Mouse (Mus musculus): ENCODE data around the gene Serpina12.

Serpina12 gene

GRCm38 (mm10) chr12:104003238-104003612 lies 41.0 kb downstream of the Serpina12 start:
- DNase-seq, result no peak

GRCm38 (mm10) chr12:104002569-104003237 lies 41.5 kb downstream of the Serpina12 start:
- DNase-seq, result peak; percentile 16 to 22

- DNase-seq, result no peak
These were observed 43.6 kb downstream of the Serpina12 start for GRCm38 (mm10) chr12:104000594-104000993.

- DNase-seq, result no peak
These were observed 44.6 kb downstream of the Serpina12 start for GRCm38 (mm10) chr12:103999611-104000010.

GRCm38 (mm10) chr12:103996513-103996912 lies 47.7 kb downstream of the Serpina12 start:
- no peak for DNase-seq

GRCm38 (mm10) chr12:103995292-103996072 lies 48.8 kb downstream of the Serpina12 start:
- peak; percentile 81 to 82 for DNase-seq

- DNase-seq, result no peak
These were observed 51.3 kb downstream of the Serpina12 start for GRCm38 (mm10) chr12:103992945-103993344.

- DNase-seq, result no peak
These were observed 54.4 kb downstream of the Serpina12 start, which contains the start of gene Serpina11 for GRCm38 (mm10) chr12:103989857-103990256. Gene Serpina11 (minus strand): TSS chr12:103989957.

- DNase-seq, result no peak
These were observed 54.8 kb downstream of the Serpina12 start for GRCm38 (mm10) chr12:103989514-103989767.

GRCm38 (mm10) chr12:103988754-103989513 lies 55.3 kb downstream of the Serpina12 start:
- DNase-seq, result peak in 1 of 2 experiments; percentile 17

- no peak for DNase-seq
These were observed 58.4 kb downstream of the Serpina12 start for GRCm38 (mm10) chr12:103985868-103986267.

- DNase-seq, result peak; percentile 77 to 79
These were observed 59.3 kb downstream of the Serpina12 start for GRCm38 (mm10) chr12:103984935-103985334.

GRCm38 (mm10) chr12:103981646-103982360 lies 62.4 kb downstream of the Serpina12 start:
- DNase-seq, result no peak
